Mouse (Mus musculus) forebrain, embryonic 14.5 days (tissue): Measurements from ENCODE around the gene Acvr1b. TPM values are rescaled to one million over a fixed set of nuclear protein-coding genes. Genes with fewer than 3 reads are reported as not detected.

ENCODE experiments used
- ATAC-seq: fragments of 200-750 bp; cut with Nextera tagmentation; 2 replicates; pipeline ENCODE4 v1.8.0; 2017; ENCODE audit warnings: mild to moderate bottlenecking, moderate library complexity
- DNase-seq: peaks from one replicate; pipeline ENCODE4 v3.0.0-alpha.2; 2015; ENCODE audit warnings: low spot score
- H3K27ac ChIP-seq: fragments of 300-500 bp; sonication (generic); 2 replicates; pipeline ENCODE4 v1.5.1; 2014; ENCODE audit warnings: low read depth, mild to moderate bottlenecking, control low read depth, low read length, moderate library complexity
- H3K27me3 ChIP-seq: fragments of 300-500 bp; sonication (generic); replicated peaks from 2 replicates; pipeline ENCODE4 v1.6.1; 2014; ENCODE audit warnings: low read length, control low read depth, mixed read lengths; ENCODE audit not compliant: control insufficient read depth, insufficient read depth
- H3K36me3 ChIP-seq: fragments of 300-500 bp; sonication (generic); 2 replicates; pipeline ENCODE4 v1.6.1; 2014; ENCODE audit warnings: low read length, control low read depth; ENCODE audit not compliant: control insufficient read depth, insufficient read depth
- H3K4me1 ChIP-seq: fragments of 300-500 bp; sonication (generic); 2 replicates; pipeline ENCODE4 v1.6.1; 2014; ENCODE audit warnings: antibody characterized with exemption, low read length, control low read depth; ENCODE audit not compliant: control insufficient read depth, insufficient read depth
- H3K4me2 ChIP-seq: fragments of 300-500 bp; sonication (generic); 2 replicates; pipeline ENCODE4 v1.6.1; 2014; ENCODE audit warnings: mild to moderate bottlenecking, control low read depth, low read length
- H3K4me3 ChIP-seq: fragments of 300-500 bp; sonication (generic); 2 replicates; pipeline ENCODE4 v1.5.1; 2014; ENCODE audit warnings: low read depth, low read length, control low read depth
- H3K9ac ChIP-seq: fragments of 300-500 bp; sonication (generic); 2 replicates; pipeline ENCODE4 v1.6.1; 2014; ENCODE audit warnings: mild to moderate bottlenecking, low read length, control low read depth, moderate library complexity
- H3K9me3 ChIP-seq: fragments of 300-500 bp; sonication (generic); replicated peaks from 2 replicates; pipeline ENCODE4 v1.6.1; 2016; ENCODE audit warnings: low read length, control low read depth, mixed read lengths; ENCODE audit not compliant: control insufficient read depth
- WGBS: fragments of 180-500 bp; shearing (Covaris S2); extraction: QIAGEN DNeasy Blood & Tissue Kit; methylation state at CpG from one replicate; pipeline ENCODE4 v1.1.7; 2014; 5-methylcytosine and 5-hydroxymethylcytosine counted together
- polyA plus RNA-seq: library from polyadenylated mRNA; unstranded; fragments of >200 nt; fragmentation: Nextera tagmentation; extraction: Ambion mirVana; gene quantifications from 2 replicates; pipeline ENCODE4 v1.2.1, GENCODE M21; 2014

The Acvr1b gene
- polyA plus RNA-seq, 1 experiment from 2014 or later, result 24.7 TPM

DNA sequence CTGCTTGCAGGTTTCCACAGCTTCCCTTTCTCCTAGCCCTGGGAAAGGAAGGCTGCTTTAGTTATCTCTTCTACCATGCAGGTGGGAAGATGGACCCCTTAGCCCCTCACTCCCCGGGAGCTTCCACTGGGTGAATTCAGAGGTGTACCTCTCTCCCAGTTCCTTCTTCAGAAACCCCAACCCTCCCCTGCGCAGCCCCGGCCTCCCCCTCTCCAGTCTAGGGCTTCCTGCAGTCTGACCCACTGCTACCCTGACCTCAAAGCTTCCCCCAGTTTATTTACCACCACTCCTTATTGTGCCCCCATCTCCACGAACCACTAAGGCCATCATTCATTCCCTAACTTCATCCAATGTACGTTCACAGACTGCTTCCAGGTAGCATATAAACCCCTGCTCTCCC lies 49.7 kb downstream of the Acvr1b start:
- peak overlapping the region; percentile 95 for H3K4me2 ChIP-seq
- ATAC-seq, result no peak; the same call in 1 of the 2 replicates
- DNase-seq, result no peak
- H3K4me1 ChIP-seq, result peaks cover 24% of the 10 kb centered on the region
- no peak overlapping the region for H3K27ac ChIP-seq
- WGBS, result 7% methylated on average over 5 of the region's 5 CpGs
- no peaks in the 10 kb centered on the region for H3K36me3 ChIP-seq
- peak overlapping the region; percentile 79 for H3K9ac ChIP-seq
- no peaks in the 10 kb centered on the region for H3K9me3 ChIP-seq
- 0 out of 2 replicates have a peak, but pooled peaks cover 5% of the 10 kb centered on the region for H3K27me3 ChIP-seq
- H3K4me3 ChIP-seq, result peak overlapping the region; percentile 75

DNA sequence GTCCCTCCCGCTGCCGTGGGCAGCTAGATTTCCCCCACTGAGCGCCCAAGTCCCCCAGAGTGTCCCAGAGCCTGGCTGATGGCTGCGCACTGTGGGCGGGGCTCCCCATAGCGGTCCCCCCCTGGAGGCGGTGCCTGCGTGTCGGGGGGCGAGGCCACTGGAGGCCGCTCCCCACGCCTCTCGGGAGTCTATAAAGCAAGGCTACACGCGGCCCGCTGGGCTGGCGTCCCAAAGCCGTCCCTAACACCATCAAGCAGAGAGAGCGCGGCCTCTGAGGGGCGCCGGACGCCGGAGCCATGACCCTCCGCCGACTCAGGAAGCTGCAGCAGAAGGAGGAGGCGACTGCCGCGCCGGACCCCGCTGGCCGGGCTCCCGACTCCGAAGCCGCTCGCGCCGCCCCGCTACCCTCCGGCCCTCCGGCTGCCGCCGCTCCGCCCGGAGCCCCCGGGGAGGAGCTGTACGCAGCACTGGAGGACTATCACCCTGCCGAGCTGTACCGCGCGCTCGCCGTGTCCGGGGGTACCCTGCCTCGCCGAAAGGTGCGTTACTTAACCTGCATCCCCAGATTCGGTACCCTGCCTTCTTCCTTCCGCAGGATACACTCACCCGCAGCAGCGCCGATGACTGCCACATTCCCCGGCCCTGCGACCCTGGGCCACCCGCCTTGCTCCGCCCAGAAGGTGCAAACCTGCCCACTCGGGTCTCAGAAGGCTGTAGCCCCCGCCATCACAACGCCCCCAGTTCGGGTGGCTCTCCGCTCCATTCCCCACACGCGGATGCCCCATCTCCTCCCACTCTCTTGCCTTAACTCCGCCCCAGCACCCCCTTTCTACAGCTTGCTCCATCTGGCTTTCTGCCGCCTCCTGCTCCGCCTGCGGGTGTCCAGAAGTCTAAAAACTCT lies 50.4 kb downstream of the Acvr1b start, which contains the start of gene Grasp:
Gene Grasp, plus strand, starts transcription at position 183 of the 901 bp plus-strand sequence.
- H3K27ac ChIP-seq, result 0 out of 2 replicates have a peak within 1 kb of the TSS, but pooled peaks have one; percentile 27
- 0 out of 2 replicates have a peak, but pooled peaks cover 5% of the 10 kb centered on the region for H3K27me3 ChIP-seq
- peaks cover 24% of the 10 kb centered on the region for H3K4me1 ChIP-seq
- no peaks in the 10 kb centered on the region for H3K9me3 ChIP-seq
- peak within 1 kb of the TSS; percentile 75 for H3K4me3 ChIP-seq
- ATAC-seq, result peak; percentile 81
- H3K9ac ChIP-seq, result peak within 1 kb of the TSS; percentile 79
- under 1% methylated on average over 75 of the region's 77 CpGs for WGBS
- peak; percentile 86 for DNase-seq
- H3K36me3 ChIP-seq, result no peaks in the 10 kb centered on the region
- peak within 1 kb of the TSS; percentile 95 for H3K4me2 ChIP-seq

DNA sequence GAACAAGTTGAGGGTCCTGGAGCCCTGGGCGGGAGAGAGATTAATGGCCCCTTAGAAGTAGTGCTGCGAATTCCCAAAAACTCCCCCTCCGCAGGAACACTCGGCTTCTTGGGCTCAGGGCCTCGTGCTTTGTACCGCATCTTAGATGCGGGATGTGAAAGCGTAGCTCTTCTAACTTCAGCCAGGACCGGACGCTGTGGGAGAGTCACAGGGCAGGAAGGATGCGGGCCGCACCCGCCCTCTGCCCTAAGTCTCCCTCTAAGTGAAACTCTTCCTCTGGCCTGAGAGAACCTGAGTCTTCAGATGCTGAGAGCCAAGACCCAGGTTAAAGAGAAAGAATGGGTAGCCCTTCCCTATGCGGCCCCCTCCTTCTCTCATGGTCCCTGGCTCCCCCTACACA lies 51.1 kb downstream of the Acvr1b start:
- Histone ChIP-seq H3K9ac (peak overlapping the region; percentile 79), H3K4me1 (peaks cover 24% of the 10 kb centered on the region), H3K4me3 (peak overlapping the region; percentile 75), H3K4me2 (peak overlapping the region; percentile 95), H3K27ac (no peak overlapping the region), H3K36me3 (no peaks in the 10 kb centered on the region), H3K9me3 (no peaks in the 10 kb centered on the region), H3K27me3 (0 out of 2 replicates have a peak, but pooled peaks cover 5% of the 10 kb centered on the region)
- WGBS, result 6% methylated on average over 14 of the region's 14 CpGs
- DNase-seq (no peak), ATAC-seq (no peak)

DNA sequence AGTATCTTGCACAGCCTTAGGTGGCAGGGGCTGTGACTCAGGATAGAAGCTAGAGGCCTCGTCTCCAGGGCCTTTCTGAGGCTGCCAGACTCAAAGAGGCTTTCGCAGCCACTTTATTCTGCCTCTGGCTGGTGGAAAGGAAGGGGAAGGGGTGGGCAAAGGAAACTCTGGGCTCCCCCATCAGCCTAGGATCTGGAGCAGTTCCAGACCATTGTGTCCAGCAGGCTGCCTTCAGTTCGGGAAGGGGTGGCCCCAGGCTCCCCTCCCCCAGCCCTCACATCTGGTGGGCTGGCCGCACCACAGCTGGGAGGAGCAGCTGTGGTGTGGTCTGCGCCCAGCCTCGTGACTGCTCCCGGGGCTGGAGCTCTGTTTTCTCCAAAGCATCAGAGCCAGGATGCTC lies 54.1 kb downstream of the Acvr1b start:
- 16% methylated on average over 7 of the region's 7 CpGs for WGBS

DNA sequence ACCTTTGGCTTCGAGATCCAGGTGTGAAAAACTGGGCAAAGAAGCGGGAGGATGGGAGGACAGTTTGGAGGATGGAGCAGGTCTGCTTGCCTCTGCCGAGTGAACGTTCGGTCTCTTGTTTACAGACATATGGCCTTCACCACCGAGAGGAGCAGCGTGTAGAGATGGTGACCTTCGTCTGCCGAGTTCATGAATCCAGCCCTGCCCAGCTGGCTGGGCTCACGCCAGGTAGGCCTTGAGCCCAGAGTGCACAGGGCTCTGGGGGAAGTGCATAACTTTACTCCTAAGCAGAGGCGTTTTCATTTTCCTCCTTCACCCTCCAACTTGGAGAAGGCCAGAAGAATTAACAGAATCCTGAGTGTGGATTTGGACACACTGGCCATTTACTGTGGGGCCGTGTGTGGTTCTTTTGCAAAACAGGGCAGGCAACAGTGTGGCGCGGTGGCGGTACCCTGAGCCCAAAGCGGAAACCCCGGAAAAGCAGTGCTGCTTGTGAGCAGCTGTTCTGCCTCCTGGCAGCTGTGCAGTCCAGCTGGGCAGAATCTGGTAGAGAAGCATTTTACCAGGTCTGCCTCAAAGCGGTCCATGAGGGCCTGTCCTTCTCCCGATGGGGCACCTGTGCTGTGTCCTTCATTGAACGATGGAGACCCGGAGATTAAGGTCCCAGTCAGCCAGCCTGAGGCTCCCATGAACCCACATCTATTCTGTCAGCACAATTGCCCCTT lies 55.2 kb downstream of the Acvr1b start:
- 0 out of 2 replicates have a peak, but pooled peaks cover 5% of the 10 kb centered on the region for H3K36me3 ChIP-seq
- ATAC-seq (no peak), DNase-seq (no peak)
- no peaks in the 10 kb centered on the region for H3K9me3 ChIP-seq
- no peak overlapping the region for H3K9ac ChIP-seq
- H3K4me2 ChIP-seq, result no peak overlapping the region
- H3K4me3 ChIP-seq, result no peak overlapping the region
- H3K4me1 ChIP-seq, result peaks cover 3% of the 10 kb centered on the region; the same call in 1 of the 2 replicates
- H3K27me3 ChIP-seq, result 0 out of 2 replicates have a peak, but pooled peaks cover 2% of the 10 kb centered on the region
- H3K27ac ChIP-seq, result no peak overlapping the region
- 90% methylated on average over 21 of the region's 21 CpGs for WGBS

More for the DNA sequence above, 54.1 kb downstream of the Acvr1b start:
- H3K9ac ChIP-seq, result no peak overlapping the region
- DNase-seq (no peak), ATAC-seq (no peak)
- no peak overlapping the region for H3K4me3 ChIP-seq
- H3K4me2 ChIP-seq, result no peak overlapping the region
- peaks cover 12% of the 10 kb centered on the region for H3K4me1 ChIP-seq
- no peaks in the 10 kb centered on the region for H3K9me3 ChIP-seq
- no peak overlapping the region for H3K27ac ChIP-seq
- H3K36me3 ChIP-seq, result 0 out of 2 replicates have a peak, but pooled peaks cover 5% of the 10 kb centered on the region
- H3K27me3 ChIP-seq, result 0 out of 2 replicates have a peak, but pooled peaks cover 5% of the 10 kb centered on the region

DNA sequence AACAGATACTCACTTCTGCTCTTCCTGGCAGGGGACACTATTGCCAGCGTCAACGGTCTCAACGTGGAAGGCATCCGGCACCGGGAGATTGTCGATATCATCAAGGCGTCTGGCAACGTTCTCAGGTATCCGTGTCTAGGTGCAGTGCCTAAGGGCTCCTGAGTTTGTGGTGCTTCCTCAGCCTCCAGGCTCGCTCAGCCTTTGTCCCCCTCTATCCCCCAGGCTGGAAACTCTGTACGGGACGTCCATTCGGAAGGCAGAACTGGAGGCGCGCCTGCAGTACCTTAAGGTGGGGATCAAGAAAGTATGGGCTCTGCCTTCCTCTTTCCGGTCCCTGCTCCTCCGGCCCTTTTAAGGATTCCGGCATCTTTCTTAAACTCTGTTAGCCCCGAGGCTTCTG lies 56.6 kb downstream of the Acvr1b start:
- H3K9me3 ChIP-seq, result no peaks in the 10 kb centered on the region
- 0 out of 2 replicates have a peak, but pooled peaks cover 5% of the 10 kb centered on the region for H3K36me3 ChIP-seq
- ATAC-seq, result no peak
- no peak overlapping the region for H3K9ac ChIP-seq
- no peak overlapping the region for H3K27ac ChIP-seq
- DNase-seq, result no peak
- H3K4me1 ChIP-seq, result peaks cover 4% of the 10 kb centered on the region; the same call in 1 of the 2 replicates
- no peak overlapping the region for H3K4me3 ChIP-seq
- WGBS, result 96% methylated on average over 19 of the region's 19 CpGs
- no peak overlapping the region for H3K4me2 ChIP-seq
- no peaks in the 10 kb centered on the region for H3K27me3 ChIP-seq

DNA sequence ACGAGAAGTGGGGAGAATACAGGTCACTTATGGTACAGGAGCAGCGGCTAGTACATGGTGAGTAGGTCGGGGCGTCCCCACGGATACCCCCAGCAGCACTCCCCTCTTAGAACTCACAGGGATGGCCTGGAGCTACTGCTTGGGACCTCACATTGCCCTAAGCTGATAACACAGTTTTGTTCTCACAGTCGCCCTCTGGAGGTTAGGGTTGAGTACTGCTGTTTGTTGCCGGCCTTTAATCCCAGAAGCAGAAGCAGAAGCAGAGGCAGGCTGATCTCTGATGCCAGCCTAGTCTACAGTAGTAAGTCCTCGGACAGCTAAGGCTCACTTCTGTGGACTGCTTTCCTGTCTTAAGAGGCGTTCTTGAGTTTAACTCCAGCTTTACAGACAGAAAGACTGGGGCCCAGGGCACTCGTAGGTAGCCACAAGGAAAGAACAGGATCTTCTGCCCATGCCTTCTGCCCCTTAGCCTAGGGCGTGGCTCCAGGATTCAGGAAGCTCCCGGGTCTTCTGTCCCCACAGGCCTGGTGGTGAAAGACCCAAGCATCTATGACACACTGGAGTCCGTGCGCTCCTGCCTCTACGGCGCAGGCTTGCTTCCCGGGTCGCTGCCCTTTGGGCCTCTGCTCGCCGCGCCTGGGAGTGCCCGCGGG lies 57.3 kb downstream of the Acvr1b start:
- Histone ChIP-seq H3K9me3 (no peaks in the 10 kb centered on the region), H3K9ac (no peak overlapping the region), H3K4me3 (no peak overlapping the region), H3K27me3 (no peaks in the 10 kb centered on the region), H3K4me1 (peaks cover 4% of the 10 kb centered on the region; the same call in 1 of the 2 replicates), H3K36me3 (0 out of 2 replicates have a peak, but pooled peaks cover 5% of the 10 kb centered on the region), H3K4me2 (peak overlapping the region; percentile 22; the same call in 1 of the 2 replicates), H3K27ac (no peak overlapping the region)
- no peak for ATAC-seq
- DNase-seq, result no peak
- 86% methylated on average over 23 of the region's 23 CpGs for WGBS

DNA sequence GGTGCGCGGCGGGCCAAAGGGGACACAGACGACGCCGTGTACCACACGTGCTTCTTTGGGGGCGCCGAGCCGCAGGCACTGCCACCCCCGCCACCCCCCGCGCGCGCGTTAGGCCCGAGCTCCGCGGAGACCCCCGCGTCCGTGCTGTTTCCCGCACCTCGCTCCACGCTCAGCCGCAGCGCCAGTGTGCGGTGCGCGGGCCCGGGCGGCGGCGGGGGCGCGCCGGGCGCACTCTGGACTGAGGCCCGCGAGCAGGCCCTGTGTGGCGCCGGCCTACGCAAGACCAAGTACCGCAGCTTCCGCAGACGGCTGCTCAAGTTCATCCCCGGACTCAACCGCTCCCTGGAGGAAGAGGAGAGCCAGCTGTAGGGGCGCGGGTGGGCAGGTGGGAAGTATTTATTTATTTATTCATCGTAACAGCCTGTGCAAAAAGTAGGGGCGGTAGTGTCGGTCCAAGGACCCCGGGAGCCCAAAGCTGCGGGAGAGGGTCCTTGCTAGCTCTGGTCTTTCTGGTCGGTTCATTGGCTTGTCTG lies 57.8 kb downstream of the Acvr1b start:
- H3K27me3 ChIP-seq, result no peaks in the 10 kb centered on the region
- no peaks in the 10 kb centered on the region for H3K9me3 ChIP-seq
- peak overlapping the region; percentile 22; the same call in 1 of the 2 replicates for H3K4me2 ChIP-seq
- DNase-seq (no peak), ATAC-seq (no peak)
- H3K27ac ChIP-seq, result no peak overlapping the region
- no peak overlapping the region for H3K9ac ChIP-seq
- 71% methylated on average over 56 of the region's 56 CpGs for WGBS
- no peak overlapping the region for H3K4me3 ChIP-seq
- H3K36me3 ChIP-seq, result 0 out of 2 replicates have a peak, but pooled peaks cover 5% of the 10 kb centered on the region
- peaks cover 4% of the 10 kb centered on the region; the same call in 1 of the 2 replicates for H3K4me1 ChIP-seq
